Mouse (Mus musculus): Measurements from ENCODE around the gene Bdkrb1.

GRCm38 (mm10) chr12:105611045-105611444 is 8.2 kb downstream of the Bdkrb1 start:
- TF ChIP-seq GATA1 (IDR thresholded peaks at IDR 0.05; ENCODE audit: borderline replicate concordance, low read length) = no peak
- no peak for TF ChIP-seq FLI1 (IDR thresholded peaks at IDR 0.05; ENCODE audit: low read length)

Measured in megakaryocyte, embryonic 14.5 days (primary cell).